Mouse (Mus musculus) fibroblast of lung, adult 2 months (primary cell): Measurements from ENCODE around the gene Gm29776.

ENCODE experiments used
- DNase-seq: peaks from one replicate; pipeline ENCODE4 v3.0.0-alpha.2; 2011; ENCODE audit warnings: low read depth

The Gm29776 gene

DNA sequence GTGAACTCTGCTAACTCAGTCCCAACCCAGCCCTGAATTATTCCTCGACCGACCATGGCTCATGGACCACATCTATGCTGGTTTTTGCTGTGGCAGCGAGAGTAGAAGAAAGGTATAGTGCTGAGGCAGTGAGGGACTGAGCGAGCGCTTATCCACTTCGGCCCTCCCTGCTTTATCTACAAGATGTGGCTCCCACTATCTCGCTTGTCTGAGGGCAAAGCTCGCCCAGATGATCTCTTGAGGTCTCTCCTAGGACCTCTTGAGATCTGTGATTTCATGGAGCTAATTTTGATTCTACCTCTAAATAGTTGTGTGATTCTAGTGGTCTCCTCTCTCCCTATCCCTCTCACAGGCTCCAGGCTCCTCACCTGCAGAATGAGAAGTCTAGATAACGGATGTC, 10.4 kb upstream of the Gm29776 start:
- DNase-seq = no peak

DNA sequence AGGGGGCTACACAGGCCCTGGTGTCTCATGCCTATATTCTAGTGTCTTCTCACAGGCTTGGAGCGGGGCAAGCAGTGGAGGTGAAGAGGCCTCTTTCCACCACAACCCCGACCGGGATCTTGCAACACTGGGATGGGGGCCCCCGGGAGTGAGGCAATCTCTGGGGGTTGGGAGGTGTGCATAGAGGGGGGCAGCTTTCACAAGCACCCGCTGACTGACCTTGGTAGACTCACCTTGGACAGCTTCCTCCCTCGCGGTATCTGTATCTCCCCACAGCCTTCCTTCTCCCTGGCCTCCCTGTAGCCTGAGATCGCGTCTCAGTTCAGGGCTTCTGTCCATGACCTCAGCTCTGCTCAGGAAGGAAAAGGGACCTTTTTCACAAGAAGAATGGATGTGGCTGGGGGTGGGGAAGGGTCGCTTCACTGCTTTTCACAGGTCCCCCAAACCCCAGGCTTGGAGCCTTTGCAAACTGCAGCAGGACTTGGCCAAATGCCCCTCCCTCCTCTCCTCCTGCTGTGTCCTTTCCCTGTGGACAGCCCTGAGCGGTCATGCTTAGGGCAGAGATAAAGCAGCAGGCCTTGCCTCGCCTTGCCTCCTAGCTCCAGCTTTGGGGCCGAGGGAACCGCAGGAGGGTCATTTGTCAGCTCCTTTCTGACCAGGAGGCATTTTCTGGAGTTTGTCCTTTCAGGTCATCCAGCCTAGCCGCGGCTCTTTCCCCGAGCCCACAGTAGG, 8.1 kb upstream of the Gm29776 start:
- no peak for DNase-seq

DNA sequence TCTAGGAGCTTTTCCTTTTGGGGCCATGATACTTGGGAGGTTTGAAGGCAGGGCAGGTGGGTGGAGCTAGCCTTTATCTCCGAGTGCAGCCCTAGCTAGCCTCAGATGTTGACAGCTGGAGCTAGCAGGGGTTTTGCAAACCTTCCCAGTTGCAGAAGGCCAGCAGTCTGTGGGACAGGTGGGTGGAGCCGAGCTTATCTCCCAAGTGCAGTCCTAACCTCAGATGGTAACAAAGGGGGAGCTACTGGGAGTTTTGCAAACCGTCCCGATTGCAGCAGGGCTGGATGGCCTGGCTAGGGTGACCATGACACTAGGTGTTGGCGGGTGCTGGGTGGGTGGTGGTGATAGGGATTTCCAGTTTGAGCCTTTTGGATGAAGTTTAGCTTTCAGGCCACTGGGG, 7.2 kb upstream of the Gm29776 start:
- DNase-seq = no peak

DNA sequence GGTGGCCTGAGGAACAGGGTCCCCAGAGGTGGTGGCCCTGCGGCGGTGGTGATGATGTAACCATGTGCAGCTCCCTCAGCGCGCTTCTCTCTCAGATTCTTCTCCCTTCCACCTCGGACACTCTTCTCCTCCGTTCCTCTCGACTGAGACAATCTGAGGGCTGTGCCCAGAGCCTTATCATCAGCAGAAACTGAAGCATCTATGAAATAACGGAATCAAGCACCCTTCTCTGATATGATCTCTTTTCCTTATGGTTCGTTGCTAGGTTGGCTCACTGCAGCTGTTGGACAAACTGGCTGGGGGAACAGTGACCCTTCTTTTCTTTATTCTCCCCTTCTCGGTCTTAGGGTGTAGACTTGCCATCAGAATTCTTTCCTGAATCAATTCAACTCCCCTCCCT, 4.6 kb upstream of the Gm29776 start:
- no peak for DNase-seq

DNA sequence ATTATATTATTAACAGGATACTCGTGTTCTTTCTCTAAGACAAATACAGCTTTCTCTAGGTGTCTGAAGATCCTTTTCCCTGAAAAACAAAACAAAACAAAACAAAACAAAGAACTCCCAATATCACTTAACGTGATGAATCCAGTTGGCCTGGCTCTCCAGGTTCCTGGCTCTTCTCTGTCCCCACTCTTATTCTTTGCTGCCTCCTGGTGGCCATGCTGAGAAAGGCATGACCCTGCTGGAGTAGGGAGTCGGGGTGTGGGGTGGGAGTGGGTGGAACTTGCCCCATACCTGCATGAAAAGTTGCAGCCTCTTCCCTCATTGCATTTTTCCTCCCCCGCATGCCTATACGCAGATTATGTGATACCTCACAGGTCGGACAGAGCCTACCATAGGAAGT, 2.7 kb upstream of the Gm29776 start:
- peak; percentile 36 for DNase-seq

DNA sequence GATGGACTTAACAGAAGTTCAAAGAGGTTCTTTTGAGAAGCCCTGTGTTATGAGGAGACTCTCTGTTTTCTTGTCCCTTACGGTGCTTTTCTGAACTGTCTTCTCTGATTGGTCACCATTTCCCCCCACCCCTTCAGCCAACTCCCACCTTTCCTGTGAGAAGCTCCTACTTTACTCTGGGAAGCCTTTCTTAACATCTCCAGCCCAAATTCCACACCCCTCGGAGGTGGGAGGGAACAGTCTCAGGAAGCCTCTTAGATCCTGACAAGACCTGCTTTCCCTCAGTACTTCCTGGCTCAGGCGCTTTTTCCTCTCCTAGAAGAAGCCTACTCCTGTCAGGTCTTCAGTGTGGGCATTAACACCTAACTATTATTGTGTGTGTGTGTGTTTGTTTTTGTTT, 953 bp upstream of the Gm29776 start:
- DNase-seq = no peak

DNA sequence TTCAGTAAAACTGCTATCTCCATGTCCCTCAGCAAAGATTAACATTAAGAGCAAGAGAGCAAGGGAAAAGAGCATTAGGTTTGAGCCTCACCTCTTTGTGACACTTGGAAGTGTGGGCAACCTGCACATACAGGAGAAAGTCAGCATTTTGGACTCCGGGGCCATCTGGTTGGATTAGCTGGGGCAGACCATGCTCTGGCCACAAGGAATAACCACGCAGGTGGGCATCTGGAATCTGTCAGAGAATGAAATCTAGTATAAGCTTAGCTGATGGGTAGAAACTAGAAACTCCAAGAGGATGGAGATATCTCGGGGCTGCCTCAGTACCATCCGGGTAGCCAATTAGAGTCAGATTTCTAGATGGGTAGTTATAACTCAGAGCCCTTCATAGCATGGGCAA, 1.9 kb downstream of the Gm29776 start:
- no peak for DNase-seq

DNA sequence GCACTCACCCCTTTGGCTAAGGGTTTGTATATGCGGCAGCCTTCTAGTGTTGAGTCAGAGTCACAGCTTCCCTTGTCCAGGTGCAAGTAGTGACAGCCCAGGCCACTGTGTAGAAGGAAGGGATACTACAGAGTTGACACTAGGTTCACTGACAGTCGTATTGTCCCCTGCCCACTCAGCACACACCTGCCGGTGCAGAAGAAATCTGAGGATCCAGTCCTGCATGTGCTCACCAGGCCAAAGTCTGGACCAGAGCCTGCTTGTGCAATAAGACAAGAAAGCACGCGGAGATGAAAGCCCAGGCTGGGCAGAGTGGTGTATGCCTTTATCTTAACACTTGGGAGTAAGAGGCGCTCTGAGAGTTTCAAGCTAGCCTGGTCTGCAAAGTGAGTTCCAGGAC, 3.6 kb downstream of the Gm29776 start:
- DNase-seq = no peak

DNA sequence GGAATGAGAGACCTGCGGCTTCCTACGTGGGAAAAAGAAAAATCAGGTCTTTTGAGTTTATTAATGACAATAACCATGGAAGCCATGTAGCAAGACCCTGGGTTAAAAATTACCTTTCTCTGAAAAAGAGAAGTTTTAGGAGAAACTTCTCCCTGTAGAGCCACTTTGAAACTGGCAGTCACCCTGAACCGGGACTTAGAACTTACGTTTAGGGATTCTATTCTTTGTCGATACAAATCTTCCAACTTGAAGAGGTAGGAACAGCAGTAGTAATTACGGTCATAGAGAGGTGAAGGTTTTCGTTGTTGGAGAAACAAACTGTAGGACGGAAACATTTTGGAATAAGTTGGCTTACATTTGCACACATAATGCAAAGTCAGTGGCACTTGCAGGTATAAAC, 11.4 kb downstream of the Gm29776 start:
- DNase-seq = no peak

DNA sequence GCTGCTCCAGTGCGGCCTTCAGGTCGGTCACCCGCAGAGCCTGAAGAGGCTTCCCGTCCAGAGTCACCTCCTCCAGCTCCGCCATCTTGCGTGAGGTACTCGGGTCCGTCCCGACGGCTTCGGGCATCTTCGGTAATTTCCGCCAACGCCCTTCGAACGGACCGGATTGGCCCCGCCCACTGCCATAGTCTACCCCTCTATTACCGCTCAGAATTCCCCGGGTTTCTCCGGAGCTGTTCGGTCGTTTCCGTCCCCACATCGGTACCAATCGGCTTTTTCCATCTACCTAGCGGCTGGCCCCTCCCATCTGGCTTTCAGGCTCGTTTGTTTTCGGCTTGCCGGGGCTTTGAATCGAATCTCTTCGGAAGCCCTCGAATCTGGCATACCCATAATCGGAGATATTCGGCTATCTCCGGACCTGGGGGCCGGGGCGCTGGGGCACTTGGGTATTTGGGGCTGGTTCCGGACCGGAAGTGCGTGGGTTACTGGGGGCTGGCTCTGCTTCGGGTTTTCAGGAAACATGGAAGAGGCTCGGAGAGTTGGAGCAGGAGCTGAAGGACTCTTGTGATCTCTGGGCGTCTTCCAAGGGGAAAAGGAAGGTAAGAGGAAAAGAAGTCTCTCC, 12.0 kb downstream of the Gm29776 start, which contains the start of gene Acin1:
Gene Acin1 (minus strand): TSS at position 410 of the 622 bp plus-strand sequence.
- peak; percentile 99 for DNase-seq

DNA sequence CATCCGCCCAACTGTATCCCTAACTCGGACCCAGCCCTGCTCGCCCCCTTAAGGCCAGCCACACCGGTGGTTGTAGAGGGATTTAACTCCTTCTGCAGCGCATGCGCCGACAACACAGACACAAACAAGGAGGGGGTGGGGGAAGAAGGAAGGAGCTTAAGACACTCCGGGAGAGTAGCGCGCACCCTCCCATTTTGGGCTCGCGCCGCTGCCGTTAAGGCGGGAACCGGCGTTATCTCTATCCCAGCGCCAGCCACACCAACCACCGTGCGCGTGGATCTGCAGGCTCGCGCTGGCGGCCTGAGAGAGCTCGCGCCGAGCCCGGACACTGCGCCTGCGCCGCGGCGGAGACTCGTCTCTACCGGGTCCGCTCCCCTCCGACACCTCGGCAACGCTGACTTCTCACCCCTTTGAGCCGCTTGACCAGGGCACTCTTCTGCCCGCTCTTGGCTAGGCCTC, 12.5 kb downstream of the Gm29776 start, which contains the start of gene 1700123O20Rik:
Gene 1700123O20Rik (plus strand): TSS at position 154 of the 459 bp plus-strand sequence.
- peak; percentile 71 for DNase-seq

DNA sequence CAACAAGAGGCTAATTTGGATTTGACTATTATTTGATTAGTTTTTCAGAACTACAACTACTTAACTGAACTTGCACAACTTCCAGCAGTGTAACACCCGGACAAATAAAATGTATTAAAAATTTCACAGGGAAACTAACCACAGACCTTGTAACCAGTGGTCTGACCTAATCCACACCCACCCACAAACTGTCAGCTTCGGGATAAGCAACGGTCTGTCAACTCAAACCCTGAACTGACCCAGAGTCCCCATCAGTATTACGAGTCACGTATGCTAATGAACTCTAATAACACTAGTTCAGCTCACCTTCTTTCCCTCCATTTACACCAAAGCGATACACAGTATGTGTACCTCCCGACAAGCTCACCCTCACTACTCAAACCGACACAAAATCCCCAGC, 13.2 kb downstream of the Gm29776 start:
- no peak for DNase-seq

DNA sequence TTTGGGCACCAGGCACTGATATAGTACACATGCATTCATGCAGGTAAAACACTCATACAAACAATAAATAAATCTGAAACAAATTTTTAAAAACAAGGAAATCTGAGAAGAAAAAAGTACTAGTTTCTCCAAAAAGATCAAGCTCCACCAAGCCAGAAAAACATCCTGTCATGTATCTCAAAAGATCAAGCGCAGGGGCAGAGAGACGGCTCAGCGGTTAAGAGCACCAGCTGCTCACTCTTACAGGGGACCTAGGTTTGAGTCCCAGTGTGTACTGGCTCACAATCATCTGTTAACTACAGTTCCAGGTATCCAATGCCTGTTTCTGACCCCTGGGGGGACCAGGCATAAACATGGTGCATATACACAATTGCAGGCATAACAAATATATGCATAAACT, 16.2 kb downstream of the Gm29776 start:
- no peak for DNase-seq

DNA sequence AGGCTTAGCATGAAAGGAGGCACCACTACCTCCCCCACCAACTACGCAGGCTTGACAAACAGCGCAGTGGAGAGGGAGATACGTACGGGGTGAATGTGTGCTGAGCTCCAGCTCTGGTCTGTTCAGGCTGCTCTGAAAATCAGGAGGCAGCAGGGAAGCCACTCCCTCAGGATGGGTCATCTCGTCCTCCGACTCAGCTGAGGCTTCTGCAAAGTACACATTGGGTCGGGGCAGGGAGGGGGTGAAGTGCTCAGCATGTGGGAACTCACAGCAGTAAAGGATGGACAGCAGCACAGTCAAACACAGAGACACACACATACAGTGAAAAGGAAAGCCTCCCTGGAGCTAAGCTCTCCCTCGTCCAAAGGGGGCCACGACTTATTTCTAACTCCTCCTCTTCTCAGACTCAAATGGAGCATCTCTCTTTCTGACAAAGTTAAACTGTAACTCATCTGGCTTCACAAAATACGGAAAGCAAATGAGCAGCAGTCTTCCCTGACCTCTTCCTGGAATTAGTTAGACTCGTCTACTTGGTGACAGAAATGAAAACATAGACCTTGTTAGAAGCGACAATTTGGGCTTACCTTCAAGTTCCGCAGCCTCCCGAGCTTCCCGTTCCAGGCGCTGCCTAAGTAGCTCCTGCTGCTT, 19.9 kb downstream of the Gm29776 start:
- DNase-seq = no peak

DNA sequence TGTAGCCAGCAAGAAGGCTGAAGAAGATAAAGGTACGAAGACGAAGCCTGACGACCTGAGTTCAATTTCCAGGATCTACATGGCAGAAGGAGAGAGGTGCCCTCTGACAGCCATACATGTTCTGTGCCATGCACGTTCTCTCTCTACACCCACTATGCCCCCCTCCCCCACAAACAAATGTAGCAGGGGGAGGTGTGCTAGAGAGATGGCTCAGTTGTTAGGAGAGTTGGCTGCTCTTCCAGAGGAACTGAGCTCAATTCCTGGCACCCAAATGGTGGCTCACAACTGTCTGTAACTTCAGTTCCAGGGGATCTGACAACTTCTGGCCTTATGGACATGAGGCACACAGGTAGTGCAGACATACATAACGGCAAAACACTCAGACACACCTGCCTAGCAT, 22.3 kb downstream of the Gm29776 start:
- DNase-seq = no peak

DNA sequence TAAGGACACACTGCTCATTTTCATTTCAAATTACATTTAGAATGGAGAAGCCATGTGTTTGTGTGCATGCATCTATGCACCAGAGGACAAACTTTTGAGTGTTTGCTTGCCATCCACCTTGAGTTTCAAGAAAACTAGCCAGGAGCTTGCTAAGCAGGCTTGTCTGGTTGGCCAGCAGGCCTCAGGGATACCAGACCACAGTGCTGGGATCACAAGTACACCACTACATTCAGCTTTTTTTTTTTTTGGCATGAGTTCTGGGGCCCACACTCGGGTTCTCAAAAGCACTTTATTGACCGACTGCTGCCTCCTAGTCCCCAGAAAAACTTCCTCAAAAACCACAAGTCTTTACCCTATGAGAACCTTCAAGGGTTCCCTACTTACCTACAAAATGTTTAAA, 24.3 kb downstream of the Gm29776 start:
- DNase-seq = no peak

DNA sequence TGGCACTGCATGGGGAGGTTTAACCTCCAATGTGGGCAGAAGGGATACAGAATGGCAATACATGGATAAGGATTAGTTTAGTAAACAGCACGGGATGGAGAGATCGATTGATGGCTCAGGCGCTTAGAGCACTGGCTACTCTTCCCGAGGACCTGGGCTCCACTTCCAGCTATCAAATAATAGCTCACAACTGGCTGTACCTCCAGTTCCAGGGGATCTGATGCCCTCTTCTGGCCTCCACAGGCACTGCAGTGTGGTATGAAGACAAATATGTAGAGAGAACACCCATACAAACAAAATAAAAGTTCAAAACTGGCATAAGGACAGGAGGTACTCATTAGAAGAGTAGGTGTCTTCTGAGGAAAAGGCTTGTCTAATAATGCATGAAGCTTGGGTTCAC, 29.3 kb downstream of the Gm29776 start:
- no peak for DNase-seq

DNA sequence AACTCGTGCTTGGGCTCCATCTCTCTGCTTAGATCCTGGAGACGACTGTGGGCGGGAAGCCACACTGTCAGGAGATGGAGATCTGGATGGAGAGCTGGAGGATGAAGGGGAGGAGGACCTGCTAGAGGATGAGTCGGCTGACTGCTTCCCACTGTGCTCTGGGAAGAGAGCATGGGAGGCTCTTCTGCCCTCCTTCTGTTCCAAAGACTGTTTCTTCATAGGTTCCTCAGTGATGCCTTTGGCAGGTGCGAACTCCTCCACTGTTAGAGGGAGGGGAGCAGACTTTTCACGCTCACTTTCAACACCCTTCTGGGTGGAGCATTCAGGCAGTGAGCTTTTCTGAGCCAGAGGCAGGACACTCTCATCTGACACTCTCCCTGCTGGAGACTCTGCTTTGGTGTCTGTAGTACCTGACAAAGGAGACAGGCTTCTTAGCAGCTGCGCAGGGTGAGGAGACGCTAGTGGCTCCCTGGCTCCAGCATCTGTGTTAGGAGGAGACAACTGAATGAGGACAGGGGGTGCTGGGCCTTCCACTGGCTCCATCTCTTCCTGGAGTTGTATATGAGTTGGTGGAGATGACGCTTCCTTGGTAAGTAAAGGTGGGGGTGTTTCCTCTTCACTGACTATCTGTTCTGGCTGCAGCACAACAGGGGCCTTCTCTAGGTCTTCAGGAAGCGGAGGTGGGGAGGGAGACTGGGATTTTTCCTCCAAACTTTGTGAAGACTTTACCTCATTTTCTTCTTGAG, 34.0 kb downstream of the Gm29776 start:
- DNase-seq = no peak

DNA sequence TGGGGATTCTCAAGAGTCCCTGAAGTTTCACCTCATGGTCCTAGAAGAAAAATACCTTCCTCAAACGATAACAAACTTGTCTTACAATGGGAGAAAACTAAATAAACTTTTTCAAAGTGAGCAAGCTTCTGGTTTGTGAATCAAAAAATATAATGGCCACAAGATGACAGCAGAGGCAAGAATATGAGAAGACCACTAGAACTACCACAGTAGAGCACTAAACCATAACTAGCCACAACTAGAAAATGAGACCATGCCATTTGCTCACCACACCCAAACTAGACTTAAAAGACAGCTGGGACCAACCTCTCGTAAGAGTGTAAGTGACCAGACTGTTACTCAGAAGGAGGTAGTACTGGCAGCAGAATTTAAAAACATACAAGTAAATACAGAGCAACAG, 38.6 kb downstream of the Gm29776 start:
- no peak for DNase-seq

DNA sequence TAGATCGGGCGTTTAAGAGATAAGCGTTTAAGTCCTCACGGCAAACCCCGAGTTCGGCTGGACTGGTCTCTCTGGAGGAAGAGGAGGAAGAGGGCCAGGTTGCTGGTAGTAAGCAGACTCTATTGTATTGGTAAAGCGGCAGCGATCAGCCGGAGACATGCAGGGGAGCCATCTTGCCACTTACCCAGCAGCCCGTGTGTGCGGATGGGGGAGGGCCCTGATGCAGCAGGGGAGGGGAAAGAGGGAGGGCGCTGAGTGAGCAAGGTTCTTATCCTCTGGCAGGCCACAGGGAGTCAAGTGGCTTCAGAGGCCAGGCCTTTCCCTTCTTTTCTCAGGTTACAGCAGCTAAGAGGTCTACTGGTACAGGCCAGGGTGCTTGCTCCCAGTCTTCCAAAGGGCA, 45.1 kb downstream of the Gm29776 start:
- peak; percentile 83 for DNase-seq

DNA sequence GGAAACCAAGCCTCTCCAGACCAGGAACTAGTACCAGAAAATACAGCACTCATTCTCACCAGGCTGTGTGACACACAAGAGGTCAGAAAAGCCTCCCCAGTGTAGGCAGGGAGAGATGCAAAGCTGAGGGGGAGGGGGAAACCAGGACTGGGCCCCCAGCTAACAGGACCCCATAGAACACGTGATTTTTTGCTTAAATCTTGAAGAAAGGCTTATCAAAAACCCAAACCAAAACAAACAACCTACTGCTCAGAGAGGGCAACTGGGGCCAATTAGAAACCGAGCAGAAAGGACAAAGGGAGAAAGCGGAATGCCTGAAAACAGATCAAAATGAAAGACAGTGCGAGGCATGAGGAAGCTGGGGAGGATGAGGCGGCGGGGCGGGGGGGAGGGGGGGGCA, 45.8 kb downstream of the Gm29776 start:
- no peak for DNase-seq

DNA sequence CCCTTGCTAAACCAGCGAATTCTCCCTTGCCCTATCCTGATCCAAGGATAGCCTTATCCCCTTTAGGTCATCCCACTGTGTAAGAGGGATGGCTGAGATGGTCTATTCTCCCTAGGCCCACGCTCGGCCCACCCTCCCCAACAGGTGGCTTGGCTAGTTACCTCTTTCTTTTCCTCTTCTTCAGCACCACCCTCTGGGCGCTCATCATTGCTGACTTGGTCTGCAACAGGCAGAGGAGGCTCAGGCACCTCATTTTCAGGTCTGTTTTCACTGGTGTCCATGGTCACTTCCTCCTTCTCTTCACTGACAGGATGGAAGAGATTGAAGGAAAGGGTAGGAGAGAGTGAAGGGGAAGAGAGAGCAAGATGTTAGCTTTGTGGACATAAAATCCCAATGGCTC, 47.1 kb downstream of the Gm29776 start:
- DNase-seq = no peak
